Mouse (Mus musculus) G1E (cell line): ENCODE measurements around the gene Ift46. TPM values are rescaled to one million over a fixed set of nuclear protein-coding genes. Genes with fewer than 3 reads are reported as not detected.

Experiments used
- ATAC-seq: 2 replicates; pipeline ENCODE4 v1.8.0; 2016; ENCODE audit warnings: mild to moderate bottlenecking; ENCODE audit not compliant: insufficient number of reproducible peaks, poor library complexity, low FRiP score, severe bottlenecking; ENCODE audit errors: extremely low read depth
- DNase-seq: peaks from one replicate; pipeline ENCODE4 v3.0.0; 2012; ENCODE audit warnings: low spot score
- H3K27me3 ChIP-seq: 2 replicates; pipeline ENCODE4 v1.6.1; 2012; ENCODE audit warnings: mild to moderate bottlenecking, low read length, inconsistent platforms; ENCODE audit not compliant: insufficient read depth
- H3K36me3 ChIP-seq: replicated peaks from 2 replicates; pipeline ENCODE3; 2012; ENCODE audit warnings: mild to moderate bottlenecking, inconsistent platforms
- H3K4me1 ChIP-seq: 2 replicates; pipeline ENCODE4 v1.6.1; 2012; ENCODE audit warnings: low read depth, low read length, inconsistent platforms, mixed read lengths; ENCODE audit not compliant: insufficient read depth
- H3K4me3 ChIP-seq: 2 replicates; pipeline ENCODE4 v1.5.1; 2012; ENCODE audit warnings: low read depth, mild to moderate bottlenecking, inconsistent platforms, low read length, moderate library complexity, mixed read lengths
- H3K9me3 ChIP-seq: replicated peaks from 2 replicates; pipeline ENCODE4 v1.6.1; 2012; ENCODE audit warnings: inconsistent platforms
- CTCF ChIP-seq: IDR thresholded peaks from 2 replicates; pipeline ENCODE4 v1.5.1; 2012; ENCODE audit warnings: low read depth, low read length, inconsistent platforms, mixed read lengths
- GATA1 ChIP-seq: IDR thresholded peaks from 2 replicates; pipeline ENCODE4 v1.6.1; 2012; ENCODE audit warnings: borderline replicate concordance, low read length, inconsistent platforms, mixed read lengths
- GATA2 ChIP-seq: IDR thresholded peaks from 2 replicates; pipeline ENCODE4 v1.6.1; 2012; ENCODE audit warnings: low read depth, low read length, inconsistent platforms, borderline replicate concordance
- POLR2AphosphoS5 ChIP-seq: IDR thresholded peaks from 2 replicates; pipeline ENCODE4 v1.6.1; 2012; ENCODE audit warnings: low read depth, low read length, inconsistent platforms; ENCODE audit not compliant: insufficient replicate concordance
- TAL1 ChIP-seq: conservative IDR thresholded peaks from 2 replicates; pipeline ENCODE4 v1.6.1; 2012; ENCODE audit warnings: low read depth, low read length, inconsistent platforms, mixed read lengths
- polyA plus RNA-seq: library from polyadenylated mRNA; stranded (reverse); fragments of >175 nt; gene quantifications from 2 replicates; pipeline ENCODE4 v1.2.3, GENCODE M21; 2012
- total RNA-seq, 2 experiments: library from RNA; stranded (forward) in 1 of 2; stranded (reverse) in 1 of 2; fragments of 200-1000 nt in 1 of 2; fragments of >200 nt in 1 of 2; fragmentation: Nextera tagmentation in 1 of 2; gene quantifications; 2 replicates each; pipeline ENCODE4 v1.2.3; 2014 to 2017

Gene Ift46
- total and polyA plus RNA-seq, 3 experiments, result 1.8 to 78.2 (median 32.5) TPM

- ATAC-seq (no peak), DNase-seq (no peak)
- H3K36me3 ChIP-seq, result no peaks in the 10 kb centered on the region
- H3K4me3 ChIP-seq, result no peak overlapping the region
- peaks cover 81% of the 10 kb centered on the region for H3K27me3 ChIP-seq
- H3K9me3 ChIP-seq, result no peaks in the 10 kb centered on the region
- TF ChIP-seq GATA2 (no peak), CTCF (no peak), TAL1 (no peak), POLR2AphosphoS5 (no peak), GATA1 (no peak)
- H3K4me1 ChIP-seq, result peaks cover 64% of the 10 kb centered on the region
Observed at GRCm38 (mm10) chr9:44721877-44722186, 45.9 kb upstream of the Ift46 start.

- TF ChIP-seq TAL1, result no peak
- TF ChIP-seq GATA2, result no peak
- TF ChIP-seq POLR2AphosphoS5, result no peak
- no peak for TF ChIP-seq GATA1
- no peak for TF ChIP-seq CTCF
- ATAC-seq (no peak), DNase-seq (no peak)
- no peak overlapping the region for H3K4me3 ChIP-seq
- H3K4me1 ChIP-seq, result peaks cover 58% of the 10 kb centered on the region
- no peaks in the 10 kb centered on the region for H3K9me3 ChIP-seq
- no peaks in the 10 kb centered on the region for H3K36me3 ChIP-seq
- H3K27me3 ChIP-seq, result peaks cover 88% of the 10 kb centered on the region
Observed at GRCm38 (mm10) chr9:44722575-44722974, 45.1 kb upstream of the Ift46 start.

- Histone ChIP-seq H3K27me3 (peaks cover 88% of the 10 kb centered on the region), H3K4me3 (no peak overlapping the region), H3K9me3 (no peaks in the 10 kb centered on the region), H3K4me1 (peaks cover 54% of the 10 kb centered on the region), H3K36me3 (no peaks in the 10 kb centered on the region)
- DNase-seq, result no peak
- ATAC-seq, result no peak
- TF ChIP-seq CTCF (no peak), TAL1 (no peak), GATA1 (no peak), POLR2AphosphoS5 (no peak), GATA2 (no peak)
Observed at GRCm38 (mm10) chr9:44723008-44723407, 44.7 kb upstream of the Ift46 start.

GRCm38 (mm10) chr9:44723521-44724041 is 44.1 kb upstream of the Ift46 start:
- DNase-seq (no peak), ATAC-seq (no peak)
- H3K4me1 ChIP-seq, result peaks cover 52% of the 10 kb centered on the region
- H3K4me3 ChIP-seq, result no peak overlapping the region
- TF ChIP-seq GATA1 (no peak), CTCF (no peak), POLR2AphosphoS5 (no peak), GATA2 (no peak), TAL1 (no peak)
- H3K9me3 ChIP-seq, result no peaks in the 10 kb centered on the region
- H3K36me3 ChIP-seq, result no peaks in the 10 kb centered on the region
- H3K27me3 ChIP-seq, result peaks cover 90% of the 10 kb centered on the region

GRCm38 (mm10) chr9:44724223-44724622 is 43.5 kb upstream of the Ift46 start:
- Histone ChIP-seq H3K27me3 (peaks cover 93% of the 10 kb centered on the region), H3K36me3 (no peaks in the 10 kb centered on the region), H3K4me1 (peaks cover 48% of the 10 kb centered on the region), H3K9me3 (no peaks in the 10 kb centered on the region), H3K4me3 (no peak overlapping the region)
- TF ChIP-seq GATA2, result no peak
- TF ChIP-seq CTCF, result no peak
- TF ChIP-seq POLR2AphosphoS5, result no peak
- no peak for TF ChIP-seq TAL1
- TF ChIP-seq GATA1, result no peak
- DNase-seq, result no peak
- ATAC-seq, result no peak

- Histone ChIP-seq H3K4me1 (peaks cover 44% of the 10 kb centered on the region), H3K27me3 (peaks cover 89% of the 10 kb centered on the region), H3K36me3 (no peaks in the 10 kb centered on the region), H3K9me3 (no peaks in the 10 kb centered on the region), H3K4me3 (no peak overlapping the region)
- no peak for TF ChIP-seq GATA2
- no peak for TF ChIP-seq TAL1
- no peak for TF ChIP-seq GATA1
- TF ChIP-seq POLR2AphosphoS5, result no peak
- TF ChIP-seq CTCF, result no peak
- DNase-seq (no peak), ATAC-seq (no peak)
Observed at GRCm38 (mm10) chr9:44724665-44725064, 43.0 kb upstream of the Ift46 start.
